Mouse (Mus musculus) intestine, embryonic 14.5 days (tissue): ENCODE measurements around the gene Olfr110. TPM values are rescaled to one million over a fixed set of nuclear protein-coding genes. Genes with fewer than 3 reads are reported as not detected.
"Not testable (repeated sequence)": the region's sequence is repeated elsewhere in the genome, so short reads cannot be mapped to it uniquely, and the experiment has no call there.

Source experiments
- ATAC-seq: fragments of 200-750 bp; cut with Nextera tagmentation; replicated peaks from 2 replicates; pipeline ENCODE4 v1.8.0; 2017; ENCODE audit warnings: low read depth, moderate number of reproducible peaks, moderate TSS enrichment, moderate library complexity; ENCODE audit not compliant: low FRiP score, low TSS enrichment
- DNase-seq: peaks from one replicate; pipeline ENCODE4 v3.0.0-alpha.2; 2018; ENCODE audit warnings: low spot score
- H3K27ac ChIP-seq: fragments of 300-500 bp; sonication (generic); 2 replicates; pipeline ENCODE4 v1.5.1; 2014; ENCODE audit warnings: low read depth, mild to moderate bottlenecking, control low read depth
- H3K27me3 ChIP-seq: fragments of 300-500 bp; sonication (generic); replicated peaks from 2 replicates; pipeline ENCODE4 v1.6.1; 2014; ENCODE audit warnings: low read length, control low read depth; ENCODE audit not compliant: control insufficient read depth, insufficient read depth
- H3K36me3 ChIP-seq: fragments of 300-500 bp; sonication (generic); 2 replicates; pipeline ENCODE4 v1.6.1; 2014; ENCODE audit warnings: low read length, control low read depth; ENCODE audit not compliant: control insufficient read depth, insufficient read depth
- H3K4me1 ChIP-seq: fragments of 300-500 bp; sonication (generic); replicated peaks from 2 replicates; pipeline ENCODE4 v1.6.1; 2014; ENCODE audit warnings: low read length, control low read depth, mixed read lengths; ENCODE audit not compliant: control insufficient read depth, insufficient read depth
- H3K4me2 ChIP-seq: fragments of 300-500 bp; sonication (generic); 2 replicates; pipeline ENCODE4 v1.6.1; 2014; ENCODE audit warnings: low read length
- H3K4me3 ChIP-seq: fragments of 300-500 bp; sonication (generic); 2 replicates; pipeline ENCODE4 v1.5.1; 2014; ENCODE audit warnings: low read depth, low read length, control low read depth, mixed read lengths
- H3K9ac ChIP-seq: fragments of 300-500 bp; sonication (generic); 2 replicates; pipeline ENCODE4 v1.6.1; 2014; ENCODE audit warnings: mild to moderate bottlenecking, low read length
- H3K9me3 ChIP-seq: fragments of 300-500 bp; sonication (generic); 2 replicates; pipeline ENCODE4 v1.6.1; 2016; ENCODE audit warnings: low read length, control low read depth; ENCODE audit not compliant: control insufficient read depth
- WGBS: fragments of 180-500 bp; shearing (Covaris S2); extraction: QIAGEN DNeasy Blood & Tissue Kit; methylation state at CpG from one replicate; pipeline ENCODE4 v1.1.7; 2014; 5-methylcytosine and 5-hydroxymethylcytosine counted together
- polyA plus RNA-seq: library from polyadenylated mRNA; unstranded; fragments of >200 nt; fragmentation: Nextera tagmentation; extraction: Ambion mirVana; gene quantifications from 2 replicates; pipeline ENCODE4 v1.2.1, GENCODE M21; 2014

Gene Olfr110
- polyA plus RNA-seq, result not detected in 2 replicates

DNA sequence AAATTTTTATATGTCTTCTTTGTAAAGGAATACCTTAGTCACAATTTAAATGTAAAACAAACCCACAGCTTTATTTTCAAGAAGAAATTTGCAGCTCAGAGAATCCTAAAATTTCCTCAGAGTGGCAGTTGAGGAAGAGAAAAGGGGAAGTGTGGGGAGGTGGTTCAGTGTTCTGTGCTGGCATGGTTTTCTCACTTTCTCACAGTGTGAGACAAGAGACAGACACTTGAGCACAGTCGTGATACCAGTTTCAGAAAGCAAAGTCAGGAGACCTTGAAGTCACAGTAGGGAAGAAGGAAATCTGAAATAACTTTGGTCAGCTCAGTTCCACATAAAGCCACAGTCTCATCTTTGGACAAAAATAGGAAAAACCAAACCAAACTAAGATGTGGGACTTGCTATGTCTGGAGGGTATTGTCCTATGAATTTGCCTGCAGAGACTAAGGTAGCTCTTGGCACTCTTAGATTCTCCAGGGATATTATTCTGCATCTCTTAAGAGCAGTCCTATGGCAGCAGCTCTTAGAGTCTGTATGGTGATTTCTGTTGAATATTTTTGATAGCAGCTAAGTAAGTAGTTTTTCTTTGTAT lies at the start of gene Olfr110:
TSS of gene Olfr110 (plus strand) at position 539 of the 589 bp plus-strand sequence.
- WGBS, result 45% methylated on average over 1 of the region's 1 CpGs
- no peak for ATAC-seq
- no peak within 1 kb of the TSS for H3K4me3 ChIP-seq
- H3K36me3 ChIP-seq, result no peaks in the 10 kb centered on the region
- no peaks in the 10 kb centered on the region for H3K9me3 ChIP-seq
- no peak within 1 kb of the TSS for H3K4me2 ChIP-seq
- H3K27ac ChIP-seq, result no peak within 1 kb of the TSS
- H3K9ac ChIP-seq, result no peak within 1 kb of the TSS
- DNase-seq, result no peak
- H3K4me1 ChIP-seq, result no peaks in the 10 kb centered on the region
- H3K27me3 ChIP-seq, result no peaks in the 10 kb centered on the region

DNA sequence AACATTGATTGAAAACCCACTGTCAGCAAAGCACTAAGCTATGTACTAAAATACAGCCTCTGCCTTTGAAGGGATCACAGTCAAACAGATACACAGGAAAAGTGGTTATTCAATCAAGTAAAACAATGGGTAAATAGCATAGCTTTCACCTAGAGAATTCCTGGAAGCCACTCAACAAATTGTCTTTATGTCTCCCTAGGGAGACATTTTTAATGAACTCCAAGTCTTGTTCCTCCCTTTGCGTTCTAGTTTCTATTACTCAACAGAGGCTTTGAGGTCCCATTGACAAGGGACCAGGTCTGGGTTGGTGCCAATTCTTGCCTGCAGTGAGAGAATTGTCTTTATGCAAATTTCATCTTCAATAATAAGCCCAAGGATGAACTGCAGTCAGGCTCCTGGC lies 47.1 kb upstream of the Olfr110 start, which contains the start of gene Olfr108:
TSS of gene Olfr108 (plus strand) at position 301 of the 400 bp plus-strand sequence.
- no peak for ATAC-seq
- H3K36me3 ChIP-seq, result no peaks in the 10 kb centered on the region

GRCm38 (mm10) chr17:37458616-37459015 lies 33.7 kb upstream of the Olfr110 start, which contains the start of gene Olfr109:
TSS of gene Olfr109 (plus strand) at chr17:37458916.
- WGBS, result 100% methylated on average over 1 of the region's 1 CpGs
- H3K4me3 ChIP-seq, result no peak within 1 kb of the TSS
- no peaks in the 10 kb centered on the region for H3K27me3 ChIP-seq
- no peak within 1 kb of the TSS for H3K27ac ChIP-seq
- DNase-seq, result no peak
- H3K9ac ChIP-seq, result no peak within 1 kb of the TSS
- no peaks in the 10 kb centered on the region for H3K4me1 ChIP-seq
- ATAC-seq, result no peak
- no peaks in the 10 kb centered on the region for H3K9me3 ChIP-seq
- no peak within 1 kb of the TSS for H3K4me2 ChIP-seq
- no peaks in the 10 kb centered on the region for H3K36me3 ChIP-seq

More for the DNA sequence above, 47.1 kb upstream of the Olfr110 start, which contains the start of gene Olfr108:
- H3K27ac ChIP-seq, result no peak within 1 kb of the TSS
- 79% methylated on average over 1 of the region's 1 CpGs for WGBS
- H3K4me3 ChIP-seq, result no peak within 1 kb of the TSS
- no peaks in the 10 kb centered on the region for H3K4me1 ChIP-seq
- no peak within 1 kb of the TSS for H3K4me2 ChIP-seq
- DNase-seq, result no peak
- no peaks in the 10 kb centered on the region for H3K27me3 ChIP-seq
- H3K9ac ChIP-seq, result no peak within 1 kb of the TSS
- no peaks in the 10 kb centered on the region for H3K9me3 ChIP-seq

DNA sequence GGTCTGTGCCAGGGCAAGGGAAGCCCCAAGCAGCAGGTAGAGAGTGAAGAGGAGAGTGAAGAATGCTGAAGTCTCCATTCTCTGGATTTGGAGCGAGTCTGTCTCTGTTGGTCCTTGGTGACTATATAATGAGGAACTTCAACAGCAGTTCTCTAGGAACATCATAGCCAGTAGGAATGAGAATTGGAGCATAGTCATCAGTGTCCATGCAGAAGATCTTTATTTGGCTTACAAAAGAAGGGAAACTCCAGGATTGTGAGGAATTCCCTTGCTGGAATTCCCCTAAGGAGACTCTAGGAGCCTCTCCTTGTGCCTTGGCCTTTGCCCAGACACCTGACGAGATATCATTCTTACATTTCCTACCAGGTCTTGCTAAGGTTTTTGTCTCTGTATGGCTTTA lies 8.8 kb upstream of the Olfr110 start, which contains the start of gene H2-M2:
TSS of gene H2-M2 (minus strand) at position 101 of the 400 bp plus-strand sequence.
- WGBS, result 88% methylated on average over 2 of the region's 2 CpGs
- H3K9ac ChIP-seq, result no peak within 1 kb of the TSS
- DNase-seq (no peak), ATAC-seq (no peak)
- H3K4me1 ChIP-seq, result no peaks in the 10 kb centered on the region
- no peaks in the 10 kb centered on the region for H3K27me3 ChIP-seq
- no peak within 1 kb of the TSS for H3K27ac ChIP-seq
- H3K4me2 ChIP-seq, result no peak within 1 kb of the TSS
- H3K9me3 ChIP-seq, result no peaks in the 10 kb centered on the region
- H3K36me3 ChIP-seq, result no peaks in the 10 kb centered on the region
- no peak within 1 kb of the TSS for H3K4me3 ChIP-seq

- no peak within 1 kb of the TSS for H3K9ac ChIP-seq
- no peaks in the 10 kb centered on the region for H3K27me3 ChIP-seq
- no peaks in the 10 kb centered on the region for H3K36me3 ChIP-seq
- 87% methylated on average over 4 of the region's 4 CpGs for WGBS
- H3K9me3 ChIP-seq, result no peaks in the 10 kb centered on the region
- no peak within 1 kb of the TSS for H3K4me2 ChIP-seq
- H3K4me1 ChIP-seq, result no peaks in the 10 kb centered on the region
- DNase-seq (no peak), ATAC-seq (no peak)
- no peak within 1 kb of the TSS for H3K27ac ChIP-seq
- no peak within 1 kb of the TSS for H3K4me3 ChIP-seq
Observed at GRCm38 (mm10) chr17:37507730-37508129, 15.5 kb downstream of the Olfr110 start, which contains the start of gene Olfr111. TSS of gene Olfr111 (plus strand) at chr17:37508030.

DNA sequence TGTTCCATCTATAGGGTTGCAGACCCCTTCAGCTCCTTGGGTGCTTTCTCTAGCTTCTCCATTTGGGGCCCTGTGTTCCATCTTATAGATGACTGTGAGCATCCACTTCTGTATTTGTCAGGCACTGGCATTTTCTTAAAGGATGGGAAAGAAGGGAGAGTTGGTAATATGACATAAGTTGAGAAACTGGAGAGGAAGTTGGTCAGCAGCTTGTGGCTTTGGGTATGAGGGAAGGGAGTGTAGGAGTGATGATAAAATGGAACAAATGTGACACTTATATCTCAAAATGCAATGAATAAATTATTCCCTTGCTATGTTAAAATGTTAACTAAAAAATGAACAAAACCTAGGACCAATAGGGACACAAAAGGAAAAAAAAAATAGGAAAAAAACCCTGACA lies 32.3 kb downstream of the Olfr110 start:
- H3K4me1 ChIP-seq, ATAC-seq, H3K9me3 ChIP-seq, H3K4me3 ChIP-seq, DNase-seq, H3K27ac ChIP-seq, H3K27me3 ChIP-seq, H3K36me3 ChIP-seq, H3K4me2 ChIP-seq, H3K9ac ChIP-seq: not testable (repeated sequence)

- H3K4me3 ChIP-seq, H3K4me1 ChIP-seq, H3K36me3 ChIP-seq, H3K9me3 ChIP-seq, H3K4me2 ChIP-seq, ATAC-seq, H3K9ac ChIP-seq, H3K27ac ChIP-seq, H3K27me3 ChIP-seq, DNase-seq: not testable (repeated sequence)
- 52% methylated on average over 1 of the region's 1 CpGs for WGBS
Observed at GRCm38 (mm10) chr17:37525427-37525826, 33.2 kb downstream of the Olfr110 start.

- no peak overlapping the region for H3K27ac ChIP-seq
- DNase-seq, result no peak
- H3K9me3 ChIP-seq, result no peaks in the 10 kb centered on the region
- H3K36me3 ChIP-seq, result no peaks in the 10 kb centered on the region
- no peaks in the 10 kb centered on the region for H3K4me1 ChIP-seq
- H3K27me3 ChIP-seq, result no peaks in the 10 kb centered on the region
- no peak overlapping the region for H3K4me3 ChIP-seq
- no peak overlapping the region for H3K9ac ChIP-seq
- ATAC-seq, result no peak
- no peak overlapping the region for H3K4me2 ChIP-seq
Observed at GRCm38 (mm10) chr17:37535173-37535572, 42.9 kb downstream of the Olfr110 start.

DNA sequence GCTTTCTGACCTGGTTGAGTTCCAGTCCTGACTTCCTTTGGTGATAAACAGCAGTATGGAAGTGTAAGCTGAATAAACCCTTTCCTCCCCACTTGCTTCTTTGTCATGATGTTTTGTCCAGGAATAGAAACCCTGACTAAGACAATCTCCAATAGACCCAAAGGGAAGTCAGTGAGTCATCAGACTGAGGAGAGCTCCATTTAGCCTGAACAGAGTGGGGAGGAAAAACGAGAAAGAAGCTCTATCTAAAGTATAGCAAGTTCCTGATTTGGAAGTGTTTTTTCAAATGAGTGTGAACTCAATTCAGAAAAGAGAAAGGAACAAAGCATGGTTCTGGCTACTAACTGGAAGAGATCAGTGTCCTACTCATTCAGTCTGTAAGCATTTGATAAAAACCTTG lies 46.1 kb downstream of the Olfr110 start:
- ATAC-seq, H3K4me3 ChIP-seq, H3K9ac ChIP-seq, H3K4me2 ChIP-seq, H3K9me3 ChIP-seq, H3K27me3 ChIP-seq, H3K4me1 ChIP-seq, DNase-seq, H3K27ac ChIP-seq, H3K36me3 ChIP-seq: not testable (repeated sequence)
- 53% methylated on average over 1 of the region's 1 CpGs for WGBS
